Comparison of ENCODE assay signal across 25 mouse cellular contexts in genomic region chr15:53998600-53999290, GRCm38 (mm10).
DNase-seq lines count a peak whose midpoint lies in the region; TF ChIP-seq lines count a peak whose summit lies in the region.
"Had no signal": no experiment of that assay in that cellular context is flagged by ENCODE, and none has a peak within 500 bp of the region (broad histone marks: within the 10 kb centered on the region; RNA-seq: fewer than 3 reads in every experiment).

No protein-coding gene starts in this region.

- no peak overlapping the region for H3K4me3 ChIP-seq in CH12.LX (replicated peaks in 1 of 3; ENCODE audit: low read depth in 2 of 3, low read length in 2 of 3, poor library complexity in 1 of 3)
- H3K4me3 ChIP-seq: embryonic facial prominence, embryonic 10.5 days; forebrain, embryonic 15.5 days; heart, embryonic 12.5 days; hindbrain, embryonic 10.5 days; left cerebral cortex, adult 2 months; limb, embryonic 10.5 days; midbrain, embryonic 13.5 days; neural tube, embryonic 12.5 days had no signal

- H3K27me3 ChIP-seq in CH12.LX (replicated peaks) = no peaks in the 10 kb centered on the region
- H3K27me3 ChIP-seq: forebrain, embryonic 15.5 days; heart, embryonic 12.5 days; midbrain, embryonic 13.5 days; neural tube, embryonic 12.5 days had no signal

- H3K4me2 ChIP-seq in CH12.LX (ENCODE audit: insufficient read depth, low read depth, poor library complexity, severe bottlenecking) = no peak overlapping the region
- H3K4me2 ChIP-seq: forebrain, embryonic 15.5 days; heart, embryonic 12.5 days; midbrain, embryonic 13.5 days; neural tube, embryonic 12.5 days had no signal

- no peak overlapping the region for H3K9ac ChIP-seq in CH12.LX (ENCODE audit: insufficient read depth, low read depth)
- H3K9ac ChIP-seq: forebrain, embryonic 15.5 days; heart, embryonic 12.5 days; midbrain, embryonic 13.5 days; neural tube, embryonic 12.5 days had no signal

- DNase-seq in CH12.LX (ENCODE audit: extremely low read depth) (no peak), NIH3T3 (ENCODE audit: low read depth) (peak; percentile 2)
- peak; percentile 9 to 20 for DNase-seq in cerebellum, adult 18-20 months
- peak; percentile 72 to 79 for DNase-seq in cerebellum, postnatal 14 days
- DNase-seq in thymus, postnatal 10 days (ENCODE audit: low spot score in 2 of 2) = no peak
- DNase-seq in frontal cortex, postnatal 10 days (ENCODE audit: low spot score in 2 of 2) = no peak
- DNase-seq in adrenal gland, postnatal 36 days = no peak
- DNase-seq: gastrocnemius, postnatal 14 days; heart, adult 18-20 months; heart, postnatal 10 days; kidney, adult 2 months; layer of hippocampus, adult 9-11 months; liver; lung, postnatal 10 days; right cerebral cortex, postnatal 25 days; thymus, postnatal 14 days had no signal

- dilution Hi-C loops in CH12.LX (cut with MboI; ENCODE audit: extremely low pct_ligation_motif_present, extremely low pct_unique_long_range_greater_than_20kb, low sequenced_read_pairs) = no loop called here

- TF ChIP-seq POLR2A in CH12.LX (IDR thresholded peaks at IDR 0.05; ENCODE audit: low read depth, low read length) = no peak

- TF ChIP-seq RAD21 in CH12.LX (IDR thresholded peaks at IDR 0.05; ENCODE audit: low read depth, low read length) = peak; percentile 14; the same call in 1 of the 2 replicates

- peaks cover 0 to 8% of the 10 kb centered on the region in 2 experiments; a peak in 1 of 4 replicates for H3K4me1 ChIP-seq in CH12.LX (ENCODE audit: control insufficient read depth in 1 of 2, insufficient read depth in 2 of 2)
- H3K4me1 ChIP-seq: embryonic facial prominence, embryonic 10.5 days; forebrain, embryonic 15.5 days; heart, embryonic 12.5 days; hindbrain, embryonic 10.5 days; midbrain, embryonic 13.5 days; neural tube, embryonic 12.5 days had no signal

- no peak for TF ChIP-seq EP300 in CH12.LX (IDR thresholded peaks at IDR 0.05; ENCODE audit: low read length)

- no peak overlapping the region for H3K27ac ChIP-seq in CH12.LX (ENCODE audit: insufficient read depth, low read depth)
- H3K27ac ChIP-seq: embryonic facial prominence, embryonic 10.5 days; forebrain, embryonic 15.5 days; hindbrain, embryonic 10.5 days; kidney, postnatal 0 days; left cerebral cortex, adult 2 months; limb, embryonic 10.5 days; midbrain, embryonic 13.5 days; neural tube, embryonic 12.5 days had no signal

- no peaks in the 10 kb centered on the region for H3K79me2 ChIP-seq in CH12.LX (replicated peaks; ENCODE audit: control insufficient read depth, extremely low read depth, insufficient read depth, poor library complexity, severe bottlenecking)

- no peaks in the 10 kb centered on the region for H3K36me3 ChIP-seq in CH12.LX (replicated peaks in 1 of 2; ENCODE audit: control insufficient read depth in 1 of 2, insufficient read depth in 1 of 2, low read length in 1 of 2)
- H3K36me3 ChIP-seq: embryonic facial prominence, embryonic 10.5 days; forebrain, embryonic 15.5 days; heart, embryonic 12.5 days; hindbrain, embryonic 10.5 days; limb, embryonic 10.5 days; midbrain, embryonic 13.5 days; neural tube, embryonic 12.5 days had no signal

- in situ Hi-C loops in CH12.LX (cut with MboI; ENCODE audit: low pct_ligation_motif_present, low pct_unique_long_range_greater_than_20kb, low sequenced_read_pairs) = no loop called here

- TF ChIP-seq CTCF in CH12.LX (conservative IDR thresholded peaks at IDR 0.05 in 1 of 2, IDR thresholded peaks at IDR 0.05 in 1 of 2; ENCODE audit: low read depth in 2 of 2, low read length in 2 of 2) = peak in 1 of 2 experiments; percentile 22; a peak in 1 of 4 replicates

- H3K9me3 ChIP-seq in CH12.LX (replicated peaks; ENCODE audit: low read length) = no peaks in the 10 kb centered on the region
- H3K9me3 ChIP-seq: embryonic facial prominence, embryonic 10.5 days; forebrain, embryonic 15.5 days; heart, embryonic 12.5 days; hindbrain, embryonic 10.5 days; limb, embryonic 10.5 days; midbrain, embryonic 13.5 days; neural tube, embryonic 12.5 days had no signal

TF ChIP-seq in CH12.LX, 34 proteins besides CTCF, POLR2A, EP300 and RAD21:
- no peak for TF ChIP-seq NELFE (IDR thresholded peaks at IDR 0.05; ENCODE audit: low read depth, low read length)
- TF ChIP-seq PAX5 (IDR thresholded peaks at IDR 0.05; ENCODE audit: low read length) = no peak
- no peak for TF ChIP-seq MEF2A (IDR thresholded peaks at IDR 0.05; ENCODE audit: borderline replicate concordance, low read depth, low read length)
- no peak for TF ChIP-seq POLR2AphosphoS2 (IDR thresholded peaks at IDR 0.05; ENCODE audit: low read depth, low read length)
- TF ChIP-seq ZMIZ1 (IDR thresholded peaks at IDR 0.05; ENCODE audit: low read depth, low read length) = no peak
- no peak for TF ChIP-seq MXI1 (IDR thresholded peaks at IDR 0.05; ENCODE audit: low read depth, low read length)
- TF ChIP-seq ZC3H11A (IDR thresholded peaks at IDR 0.05; ENCODE audit: low read depth, low read length) = no peak
- no peak for TF ChIP-seq ELF1 (IDR thresholded peaks at IDR 0.05; ENCODE audit: low read depth, low read length)
- TF ChIP-seq JUND (conservative IDR thresholded peaks at IDR 0.05; ENCODE audit: low read depth, low read length) = no peak

Comparison
In these comparisons a context has a peak if more than half of its experiments do, and no peak if none do; other contexts are left out.
1. DNase-seq: peak in NIH3T3 (single experiment), cerebellum, adult 18-20 months (2 of 2) and cerebellum, postnatal 14 days (2 of 2); none in CH12.LX (single experiment), thymus, postnatal 10 days (0 of 2), frontal cortex, postnatal 10 days (0 of 2) and adrenal gland, postnatal 36 days (0 of 2).